Mouse (Mus musculus) lung, embryonic 15.5 days (tissue): Measurements from ENCODE around the gene 1700061G19Rik. TPM values are rescaled to one million over a fixed set of nuclear protein-coding genes. Genes with fewer than 3 reads are reported as not detected.

Experiments
- ATAC-seq: fragments of 200-750 bp; cut with Nextera tagmentation; 2 replicates; pipeline ENCODE4 v1.8.0; 2017; ENCODE audit warnings: moderate number of reproducible peaks, borderline replicate concordance; ENCODE audit not compliant: low FRiP score, low TSS enrichment; ENCODE audit errors: extremely low read depth
- H3K27ac ChIP-seq: fragments of 300-500 bp; sonication (generic); 2 replicates; pipeline ENCODE4 v1.5.1; 2015; ENCODE audit warnings: moderate library complexity, mild to moderate bottlenecking, inconsistent platforms
- H3K27me3 ChIP-seq: fragments of 300-500 bp; sonication (generic); 2 replicates; pipeline ENCODE4 v1.6.1; 2015; ENCODE audit warnings: inconsistent platforms
- H3K36me3 ChIP-seq: fragments of 300-500 bp; sonication (generic); 2 replicates; pipeline ENCODE4 v1.6.1; 2015; ENCODE audit warnings: inconsistent platforms
- H3K4me1 ChIP-seq: fragments of 300-500 bp; sonication (generic); 2 replicates; pipeline ENCODE4 v1.6.1; 2015; ENCODE audit warnings: inconsistent platforms
- H3K4me2 ChIP-seq: fragments of 300-500 bp; sonication (generic); 2 replicates; pipeline ENCODE4 v1.6.1; 2015; ENCODE audit warnings: inconsistent platforms, mild to moderate bottlenecking, moderate library complexity
- H3K4me3 ChIP-seq: fragments of 300-500 bp; sonication (generic); 2 replicates; pipeline ENCODE4 v1.5.1; 2015; ENCODE audit warnings: mild to moderate bottlenecking, inconsistent platforms
- H3K9ac ChIP-seq: fragments of 300-500 bp; sonication (generic); 2 replicates; pipeline ENCODE4 v1.6.1; 2015; ENCODE audit warnings: inconsistent platforms
- H3K9me3 ChIP-seq: fragments of 300-500 bp; sonication (generic); 2 replicates; pipeline ENCODE4 v1.6.1; 2016; ENCODE audit warnings: inconsistent platforms
- WGBS: fragments of 180-500 bp; shearing (Covaris S2); methylation state at CpG from one replicate; pipeline ENCODE4 v1.1.7; 2015; 5-methylcytosine and 5-hydroxymethylcytosine counted together
- polyA plus RNA-seq: library from polyadenylated mRNA; unstranded; fragments of >200 nt; fragmentation: Nextera tagmentation; extraction: Ambion mirVana; gene quantifications from 2 replicates; pipeline ENCODE4 v1.2.1, GENCODE M21; 2015

The 1700061G19Rik gene
- polyA plus RNA-seq, 1 experiment from 2014 or later = 0.35 TPM

GRCm38 (mm10) chr17:56929530-56929929 lies 54.3 kb downstream of the 1700061G19Rik start:
- Histone ChIP-seq H3K36me3 (peaks cover 9% of the 10 kb centered on the region; the same call in 1 of the 2 replicates), H3K27ac (no peak overlapping the region), H3K4me2 (no peak overlapping the region), H3K9me3 (no peaks in the 10 kb centered on the region), H3K27me3 (no peaks in the 10 kb centered on the region), H3K4me3 (no peak overlapping the region), H3K4me1 (peaks cover 20% of the 10 kb centered on the region), H3K9ac (no peak overlapping the region)
- ATAC-seq = no peak
- 81% methylated on average over 1 of the region's 1 CpGs for WGBS

GRCm38 (mm10) chr17:56930026-56930425 lies 54.7 kb downstream of the 1700061G19Rik start:
- no peak for ATAC-seq
- H3K9me3 ChIP-seq = no peaks in the 10 kb centered on the region

GRCm38 (mm10) chr17:56933395-56933794 lies 58.1 kb downstream of the 1700061G19Rik start:
- H3K36me3 ChIP-seq = no peaks in the 10 kb centered on the region
- H3K4me2 ChIP-seq = peak overlapping the region; percentile 88; the same call in 1 of the 2 replicates
- no peak overlapping the region for H3K9ac ChIP-seq
- no peak for ATAC-seq
- WGBS = 76% methylated on average over 2 of the region's 2 CpGs
- H3K4me1 ChIP-seq = peaks cover 22% of the 10 kb centered on the region
- H3K27me3 ChIP-seq = no peaks in the 10 kb centered on the region; the same call in 1 of the 2 replicates
- H3K9me3 ChIP-seq = no peaks in the 10 kb centered on the region
- peak overlapping the region; percentile 4; the same call in 1 of the 2 replicates for H3K4me3 ChIP-seq
- H3K27ac ChIP-seq = no peak overlapping the region

More at GRCm38 (mm10) chr17:56930026-56930425, 54.7 kb downstream of the 1700061G19Rik start:
- no peak overlapping the region for H3K4me3 ChIP-seq
- no peaks in the 10 kb centered on the region for H3K27me3 ChIP-seq
- H3K9ac ChIP-seq = no peak overlapping the region
- H3K4me2 ChIP-seq = no peak overlapping the region
- H3K27ac ChIP-seq = no peak overlapping the region
- peaks cover 4% of the 10 kb centered on the region; the same call in 1 of the 2 replicates for H3K36me3 ChIP-seq
- WGBS = 74% methylated on average over 8 of the region's 8 CpGs
- peaks cover 22% of the 10 kb centered on the region for H3K4me1 ChIP-seq

- no peaks in the 10 kb centered on the region; the same call in 1 of the 2 replicates for H3K27me3 ChIP-seq
- peak; percentile 49 for ATAC-seq
- H3K4me2 ChIP-seq = peak overlapping the region; percentile 88
- H3K36me3 ChIP-seq = no peaks in the 10 kb centered on the region
- H3K27ac ChIP-seq = peak overlapping the region; percentile 80
- 1% methylated on average over 44 of the region's 45 CpGs for WGBS
- peaks cover 22% of the 10 kb centered on the region for H3K4me1 ChIP-seq
- H3K9me3 ChIP-seq = no peaks in the 10 kb centered on the region
- H3K4me3 ChIP-seq = peak overlapping the region; percentile 94
- H3K9ac ChIP-seq = peak overlapping the region; percentile 96
These were observed 59.5 kb downstream of the 1700061G19Rik start for GRCm38 (mm10) chr17:56934545-56935330.

GRCm38 (mm10) chr17:56935363-56936131 lies 60.3 kb downstream of the 1700061G19Rik start, which contains the start of gene Mllt1:
Gene Mllt1, minus strand, starts transcription at chr17:56935415.
- Histone ChIP-seq H3K4me1 (peaks cover 22% of the 10 kb centered on the region), H3K9me3 (no peaks in the 10 kb centered on the region), H3K4me3 (peak within 1 kb of the TSS; percentile 94), H3K27ac (peak within 1 kb of the TSS; percentile 80), H3K4me2 (peak within 1 kb of the TSS; percentile 88), H3K36me3 (no peaks in the 10 kb centered on the region), H3K9ac (peak within 1 kb of the TSS; percentile 96), H3K27me3 (no peaks in the 10 kb centered on the region; the same call in 1 of the 2 replicates)
- 3% methylated on average over 73 of the region's 76 CpGs for WGBS
- ATAC-seq = peak; percentile 97

GRCm38 (mm10) chr17:56936731-56937130 lies 61.5 kb downstream of the 1700061G19Rik start:
- H3K4me1 ChIP-seq = peaks cover 22% of the 10 kb centered on the region
- H3K27me3 ChIP-seq = no peaks in the 10 kb centered on the region; the same call in 1 of the 2 replicates

More at GRCm38 (mm10) chr17:56936731-56937130, 61.5 kb downstream of the 1700061G19Rik start:
- H3K9me3 ChIP-seq = no peaks in the 10 kb centered on the region
- ATAC-seq = no peak
- H3K4me2 ChIP-seq = no peak overlapping the region
- H3K4me3 ChIP-seq = no peak overlapping the region
- no peak overlapping the region for H3K9ac ChIP-seq
- 86% methylated on average over 7 of the region's 7 CpGs for WGBS
- no peaks in the 10 kb centered on the region for H3K36me3 ChIP-seq
- H3K27ac ChIP-seq = no peak overlapping the region

Other genes starting within 250 kb of the 1700061G19Rik start
- gene Lonp1, start 248.6 kb upstream of the 1700061G19Rik start, polyA plus RNA-seq = 51.7 and 54.0 TPM in 2 replicates
- 0.52 and 1.2 TPM in 2 replicates for gene Catsperd, start 247.3 kb upstream of the 1700061G19Rik start, polyA plus RNA-seq
- 90.8 and 96.6 TPM in 2 replicates for gene Ranbp3, start 202.2 kb upstream of the 1700061G19Rik start, polyA plus RNA-seq
- gene Ndufa11, start 157.7 kb upstream of the 1700061G19Rik start, polyA plus RNA-seq = 465 and 491 TPM in 2 replicates
- 13.6 and 16.2 TPM in 2 replicates for gene Vmac, start 157.5 kb upstream of the 1700061G19Rik start, polyA plus RNA-seq
- gene Nrtn, start 117.9 kb upstream of the 1700061G19Rik start, polyA plus RNA-seq = 9.4 and 9.5 TPM in 2 replicates
- gene Dus3l, start 110.7 kb upstream of the 1700061G19Rik start, polyA plus RNA-seq = 42.6 and 46.5 TPM in 2 replicates
- gene Prr22, start 105.2 kb upstream of the 1700061G19Rik start, polyA plus RNA-seq = 1.0 and 1.2 TPM in 2 replicates
- gene Rfx2, start 44.5 kb upstream of the 1700061G19Rik start, polyA plus RNA-seq = 5.2 and 6.0 TPM in 2 replicates
- not detected in 2 replicates for gene Acsbg2, start 1.0 kb upstream of the 1700061G19Rik start, polyA plus RNA-seq
- 50.0 and 53.2 TPM in 2 replicates for gene Mllt1, start 59.9 kb downstream of the 1700061G19Rik start, polyA plus RNA-seq
- not detected in 2 replicates for gene Acer1, start 106.6 kb downstream of the 1700061G19Rik start, polyA plus RNA-seq
- 135 and 136 TPM in 2 replicates for gene Clpp, start 114.8 kb downstream of the 1700061G19Rik start, polyA plus RNA-seq
- 40.0 and 40.5 TPM in 2 replicates for gene Alkbh7, start 121.9 kb downstream of the 1700061G19Rik start, polyA plus RNA-seq
- 0.78 TPM in 1 of 2 replicates, not detected in the other for gene Pspn, start 124.5 kb downstream of the 1700061G19Rik start, polyA plus RNA-seq
- gene Gtf2f1, start 135.8 kb downstream of the 1700061G19Rik start, polyA plus RNA-seq = 56.7 and 63.3 TPM in 2 replicates
- 0.26 and 0.50 TPM in 2 replicates for gene Gm17949, start 136.0 kb downstream of the 1700061G19Rik start, polyA plus RNA-seq
- gene Khsrp, start 156.0 kb downstream of the 1700061G19Rik start, polyA plus RNA-seq = 42.1 and 44.1 TPM in 2 replicates
- gene Slc25a41, start 166.2 kb downstream of the 1700061G19Rik start, polyA plus RNA-seq = 0.12 TPM in 1 of 2 replicates, not detected in the other
- 55.3 and 57.0 TPM in 2 replicates for gene Crb3, start 183.6 kb downstream of the 1700061G19Rik start, polyA plus RNA-seq
- gene Slc25a23, start 184.4 kb downstream of the 1700061G19Rik start, polyA plus RNA-seq = 8.7 and 9.5 TPM in 2 replicates
- 4.8 and 5.6 TPM in 2 replicates for gene Dennd1c, start 203.0 kb downstream of the 1700061G19Rik start, polyA plus RNA-seq
- gene Tubb4a, start 212.3 kb downstream of the 1700061G19Rik start, polyA plus RNA-seq = 16.4 and 17.5 TPM in 2 replicates
- 8.6 and 10.4 TPM in 2 replicates for gene Tnfsf9, start 229.8 kb downstream of the 1700061G19Rik start, polyA plus RNA-seq